Mouse (Mus musculus): ENCODE measurements around the gene Dok4. TPM values are rescaled to one million over a fixed set of nuclear protein-coding genes. Genes with fewer than 3 reads are reported as not detected.

The Dok4 gene
- polyA plus RNA-seq, 1 experiment from 2014 or later = 49.4 TPM

DNA sequence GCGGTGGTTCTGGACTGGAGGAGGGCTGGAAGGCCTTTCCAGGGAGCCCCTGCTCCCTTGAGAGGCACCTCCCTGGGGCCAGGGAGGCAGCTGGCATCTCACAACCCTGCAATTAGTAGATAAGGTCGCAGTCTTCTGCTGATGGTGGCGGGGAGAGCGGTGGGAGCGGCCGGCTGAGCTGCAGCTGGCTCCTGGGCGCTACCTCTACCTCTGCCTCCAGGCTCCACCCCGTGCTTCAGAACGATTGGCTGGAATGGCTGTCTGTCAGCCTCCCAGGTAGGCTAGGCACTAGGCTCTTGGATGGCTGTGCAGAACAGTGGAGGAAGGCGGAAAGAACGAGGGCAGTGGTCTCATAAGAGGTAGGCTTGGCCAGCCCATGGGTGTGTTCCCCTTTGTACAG lies 23.1 kb upstream of the Dok4 start:
- peaks cover 23% of the 10 kb centered on the region for H3K4me1 ChIP-seq (replicated peaks; ENCODE audit: control insufficient read depth, insufficient read depth, low read length)
- H3K4me3 ChIP-seq (ENCODE audit: low read length) = peak overlapping the region; percentile 30
- 10% methylated on average over 11 of the region's 11 CpGs for WGBS
- peak overlapping the region; percentile 60 for H3K4me2 ChIP-seq (ENCODE audit: low read depth, low read length)
- no peaks in the 10 kb centered on the region for H3K27me3 ChIP-seq (ENCODE audit: control insufficient read depth, insufficient read depth, low read depth, low read length)
- H3K36me3 ChIP-seq (ENCODE audit: control insufficient read depth, insufficient read depth, low read length) = peaks cover 11% of the 10 kb centered on the region
- H3K9me3 ChIP-seq (ENCODE audit: control insufficient read depth, low read length) = no peaks in the 10 kb centered on the region
- no peak overlapping the region for H3K27ac ChIP-seq (ENCODE audit: low read length)
- peak; percentile 62 for ATAC-seq (ENCODE audit: low read depth)
- peak overlapping the region; percentile 51 for H3K9ac ChIP-seq (ENCODE audit: low read length)

DNA sequence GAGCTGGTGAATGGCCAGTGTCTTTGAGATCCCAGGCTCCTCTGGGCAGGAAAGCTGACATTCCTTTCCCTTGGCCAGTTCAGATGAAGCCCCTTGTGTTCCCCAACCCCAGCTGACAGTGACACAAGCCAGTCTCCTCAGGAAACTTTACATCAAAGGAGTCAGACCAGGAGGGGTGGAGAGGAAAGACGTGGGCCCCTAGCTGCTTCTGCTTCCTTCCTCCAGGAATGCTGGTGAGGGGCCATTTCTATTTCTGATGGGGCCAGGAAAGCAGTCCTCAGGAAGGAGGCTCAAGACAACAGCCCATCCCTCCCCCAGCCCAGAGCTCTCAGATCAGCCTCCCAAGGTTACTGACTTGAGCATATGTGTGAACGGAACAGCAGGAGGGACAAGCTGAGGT lies 16.8 kb upstream of the Dok4 start:
- Histone ChIP-seq H3K4me3 (ENCODE audit: low read length) (no peak overlapping the region), H3K27me3 (ENCODE audit: control insufficient read depth, insufficient read depth, low read depth, low read length) (no peaks in the 10 kb centered on the region), H3K4me1 (replicated peaks; ENCODE audit: control insufficient read depth, insufficient read depth, low read length) (no peaks in the 10 kb centered on the region), H3K9ac (ENCODE audit: low read length) (no peak overlapping the region), H3K4me2 (ENCODE audit: low read depth, low read length) (no peak overlapping the region), H3K36me3 (ENCODE audit: control insufficient read depth, insufficient read depth, low read length) (no peaks in the 10 kb centered on the region), H3K27ac (ENCODE audit: low read length) (0 out of 2 replicates have a peak overlapping the region, but pooled peaks have one; percentile 55), H3K9me3 (ENCODE audit: control insufficient read depth, low read length) (no peaks in the 10 kb centered on the region)
- ATAC-seq (ENCODE audit: low read depth) = peak; percentile 84
- WGBS = 13% methylated on average over 2 of the region's 2 CpGs

DNA sequence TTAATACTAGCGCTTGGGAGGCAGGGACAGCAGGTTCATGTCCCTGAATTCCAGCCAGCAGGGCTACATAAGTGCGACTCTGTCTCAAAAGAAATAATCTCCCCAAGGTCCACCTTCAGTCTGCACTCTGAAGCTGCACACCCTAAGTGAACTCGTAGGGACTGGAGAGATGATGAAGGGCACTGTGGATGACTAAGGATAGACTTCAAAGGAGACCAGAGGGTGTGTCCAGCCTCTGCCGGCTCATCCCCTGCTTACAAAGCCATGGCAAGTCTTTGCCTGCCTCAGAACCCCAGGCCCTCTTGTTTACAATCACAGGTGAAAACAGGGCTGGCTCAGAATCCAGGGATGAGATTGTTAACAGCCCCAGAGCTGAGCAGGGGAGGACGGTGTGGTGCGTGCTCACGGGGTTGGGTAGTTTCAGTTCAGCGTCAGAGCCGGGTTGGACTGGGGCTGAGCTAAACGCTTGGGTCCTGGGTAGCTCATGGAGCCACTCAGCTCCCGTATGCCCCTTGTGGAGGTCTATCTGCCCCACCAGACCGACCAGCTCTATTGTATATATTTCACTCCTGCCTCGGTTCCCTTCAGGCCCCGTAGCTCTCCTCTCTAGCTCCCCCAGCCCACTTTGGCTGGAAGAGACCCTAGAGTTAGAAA lies 12.4 kb upstream of the Dok4 start:
- H3K27ac ChIP-seq (ENCODE audit: low read length) = no peak overlapping the region
- no peaks in the 10 kb centered on the region for H3K9me3 ChIP-seq (ENCODE audit: control insufficient read depth, low read length)
- ATAC-seq (ENCODE audit: low read depth) = no peak; the same call in 1 of the 2 replicates
- no peak overlapping the region for H3K9ac ChIP-seq (ENCODE audit: low read length)
- H3K4me1 ChIP-seq (replicated peaks; ENCODE audit: control insufficient read depth, insufficient read depth, low read length) = no peaks in the 10 kb centered on the region
- whole genome bisulfite sequencing = 27% methylated on average over 14 of the region's 14 CpGs
- H3K4me3 ChIP-seq (ENCODE audit: low read length) = no peak overlapping the region
- H3K27me3 ChIP-seq (ENCODE audit: control insufficient read depth, insufficient read depth, low read depth, low read length) = no peaks in the 10 kb centered on the region
- H3K4me2 ChIP-seq (ENCODE audit: low read depth, low read length) = peak overlapping the region; percentile 33; the same call in 1 of the 2 replicates
- no peaks in the 10 kb centered on the region for H3K36me3 ChIP-seq (ENCODE audit: control insufficient read depth, insufficient read depth, low read length)

DNA sequence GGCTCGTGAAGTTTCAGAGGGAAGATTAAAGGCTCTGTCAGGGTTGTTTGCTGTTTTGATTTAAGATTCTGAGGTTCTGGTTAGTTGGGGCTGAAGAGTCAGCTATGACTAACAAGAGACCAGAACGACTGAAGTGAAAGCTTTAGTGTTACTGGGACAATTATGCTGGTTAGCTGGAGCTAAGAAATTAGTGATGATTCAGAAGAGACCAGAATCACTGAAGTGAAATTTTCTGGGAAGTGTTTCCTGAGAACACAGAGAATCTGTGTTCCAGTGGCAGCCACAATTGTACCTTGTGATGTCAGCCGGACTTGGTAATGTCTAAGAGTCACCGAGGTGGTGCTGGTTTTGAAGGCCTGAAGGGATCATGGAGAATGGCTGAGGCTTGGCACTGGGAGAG lies 4.6 kb upstream of the Dok4 start:
- Histone ChIP-seq H3K27ac (ENCODE audit: low read length) (no peak overlapping the region), H3K9me3 (ENCODE audit: control insufficient read depth, low read length) (no peaks in the 10 kb centered on the region), H3K9ac (ENCODE audit: low read length) (no peak overlapping the region), H3K36me3 (ENCODE audit: control insufficient read depth, insufficient read depth, low read length) (no peaks in the 10 kb centered on the region), H3K27me3 (ENCODE audit: control insufficient read depth, insufficient read depth, low read depth, low read length) (no peaks in the 10 kb centered on the region), H3K4me2 (ENCODE audit: low read depth, low read length) (no peak overlapping the region), H3K4me3 (ENCODE audit: low read length) (no peak overlapping the region), H3K4me1 (replicated peaks; ENCODE audit: control insufficient read depth, insufficient read depth, low read length) (peaks cover 7% of the 10 kb centered on the region)
- ATAC-seq (ENCODE audit: low read depth) = no peak
- WGBS = 58% methylated on average over 4 of the region's 4 CpGs

DNA sequence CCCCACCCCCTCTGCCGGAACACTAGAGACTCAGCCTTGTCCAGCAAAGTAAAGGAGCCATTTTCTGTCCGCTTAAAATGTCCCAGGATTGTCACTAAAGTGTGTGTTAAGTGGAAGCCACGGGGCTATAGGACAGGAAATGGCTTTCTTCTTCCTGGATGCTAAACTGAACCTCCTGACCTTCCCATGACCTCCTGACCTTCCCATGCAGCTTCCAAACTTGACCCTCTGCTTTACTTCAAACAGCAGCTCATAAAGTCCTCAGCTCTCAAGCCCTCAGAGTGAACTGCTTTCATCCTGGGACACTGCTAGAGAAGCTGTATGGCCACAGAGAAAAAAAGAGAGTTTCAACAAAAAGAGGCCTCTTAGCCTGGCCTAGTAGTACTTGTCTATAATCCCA lies 690 bp upstream of the Dok4 start:
- peak overlapping the region; percentile 72; the same call in 1 of the 2 replicates for H3K4me3 ChIP-seq (ENCODE audit: low read length)
- H3K9ac ChIP-seq (ENCODE audit: low read length) = 0 out of 2 replicates have a peak overlapping the region, but pooled peaks have one; percentile 7
- H3K9me3 ChIP-seq (ENCODE audit: control insufficient read depth, low read length) = no peaks in the 10 kb centered on the region
- no peaks in the 10 kb centered on the region for H3K36me3 ChIP-seq (ENCODE audit: control insufficient read depth, insufficient read depth, low read length)
- 24% methylated on average over 3 of the region's 3 CpGs for WGBS
- H3K4me2 ChIP-seq (ENCODE audit: low read depth, low read length) = peak overlapping the region; percentile 88
- H3K27me3 ChIP-seq (ENCODE audit: control insufficient read depth, insufficient read depth, low read depth, low read length) = no peaks in the 10 kb centered on the region
- peak; percentile 0; the same call in 1 of the 2 replicates for ATAC-seq (ENCODE audit: low read depth)
- peak overlapping the region; percentile 75 for H3K27ac ChIP-seq (ENCODE audit: low read length)
- H3K4me1 ChIP-seq (replicated peaks; ENCODE audit: control insufficient read depth, insufficient read depth, low read length) = peaks cover 25% of the 10 kb centered on the region

DNA sequence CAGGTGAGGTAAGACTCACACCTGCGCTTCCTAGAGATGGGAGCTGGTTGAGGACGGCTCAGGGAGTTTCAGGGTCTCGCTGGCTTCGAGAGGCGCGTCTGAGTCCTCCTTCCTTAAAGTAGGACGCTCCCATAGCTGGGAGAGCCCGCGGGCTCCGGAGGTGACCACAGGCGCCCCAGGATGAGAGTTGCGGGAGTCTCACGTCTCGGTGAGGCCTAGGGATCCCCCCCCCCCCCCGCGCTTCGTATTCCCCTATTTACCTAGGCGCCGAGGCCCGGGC lies 319 bp downstream of the Dok4 start:
- H3K27ac ChIP-seq (ENCODE audit: low read length) = peak overlapping the region; percentile 77
- H3K36me3 ChIP-seq (ENCODE audit: control insufficient read depth, insufficient read depth, low read length) = no peaks in the 10 kb centered on the region
- no peaks in the 10 kb centered on the region for H3K9me3 ChIP-seq (ENCODE audit: control insufficient read depth, low read length)
- no peak for ATAC-seq (ENCODE audit: low read depth)
- no peaks in the 10 kb centered on the region for H3K27me3 ChIP-seq (ENCODE audit: control insufficient read depth, insufficient read depth, low read depth, low read length)
- peaks cover 35% of the 10 kb centered on the region for H3K4me1 ChIP-seq (replicated peaks; ENCODE audit: control insufficient read depth, insufficient read depth, low read length)
- H3K9ac ChIP-seq (ENCODE audit: low read length) = peak overlapping the region; percentile 78
- whole genome bisulfite sequencing = under 1% methylated on average over 13 of the region's 20 CpGs
- peak overlapping the region; percentile 88 for H3K4me2 ChIP-seq (ENCODE audit: low read depth, low read length)
- H3K4me3 ChIP-seq (ENCODE audit: low read length) = peak overlapping the region; percentile 72

DNA sequence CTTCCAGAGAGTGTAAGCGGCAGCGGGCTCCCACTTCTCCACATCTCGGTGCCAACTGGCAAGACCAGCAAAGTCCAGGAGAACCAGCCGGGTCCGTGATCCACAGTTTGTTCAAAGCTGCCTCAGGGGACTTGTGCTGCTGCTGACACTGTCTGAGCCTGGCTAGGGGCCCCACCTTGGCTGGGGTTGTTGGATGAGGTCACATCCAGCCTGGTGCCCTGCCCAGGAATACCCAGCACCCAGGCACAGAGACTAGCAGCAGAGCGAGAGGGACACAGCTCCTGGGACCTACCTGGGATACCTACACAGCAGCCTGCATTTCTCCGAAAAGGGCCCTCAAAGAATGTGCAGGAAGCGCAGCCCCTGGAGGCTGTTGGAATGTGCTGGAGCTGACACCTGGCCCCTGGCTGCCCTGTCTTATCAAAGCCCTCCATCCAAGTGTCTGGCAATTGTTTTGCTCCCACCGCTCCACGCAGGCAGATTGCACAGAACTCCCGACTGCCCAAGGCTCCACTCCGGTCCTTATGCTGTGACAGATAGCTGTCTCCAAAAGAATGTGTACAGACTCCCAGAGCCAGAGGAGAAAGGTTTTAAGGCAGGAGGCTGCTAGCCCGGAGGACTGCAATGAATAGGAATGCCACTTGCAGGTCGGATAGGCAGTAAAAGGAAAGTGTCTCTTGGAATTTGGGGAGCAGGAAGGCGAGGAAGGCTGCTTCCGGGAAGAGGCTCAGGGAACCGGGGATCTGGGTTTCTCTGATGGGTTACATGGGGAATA lies 847 bp downstream of the Dok4 start:
- H3K36me3 ChIP-seq (ENCODE audit: control insufficient read depth, insufficient read depth, low read length) = no peaks in the 10 kb centered on the region
- peak overlapping the region; percentile 78 for H3K9ac ChIP-seq (ENCODE audit: low read length)
- H3K27me3 ChIP-seq (ENCODE audit: control insufficient read depth, insufficient read depth, low read depth, low read length) = no peaks in the 10 kb centered on the region
- peaks cover 40% of the 10 kb centered on the region for H3K4me1 ChIP-seq (replicated peaks; ENCODE audit: control insufficient read depth, insufficient read depth, low read length)
- H3K4me3 ChIP-seq (ENCODE audit: low read length) = peak overlapping the region; percentile 72
- peak overlapping the region; percentile 77 for H3K27ac ChIP-seq (ENCODE audit: low read length)
- 11% methylated on average over 17 of the region's 17 CpGs for WGBS
- no peak for ATAC-seq (ENCODE audit: low read depth)
- peak overlapping the region; percentile 88 for H3K4me2 ChIP-seq (ENCODE audit: low read depth, low read length)
- no peaks in the 10 kb centered on the region for H3K9me3 ChIP-seq (ENCODE audit: control insufficient read depth, low read length)

DNA sequence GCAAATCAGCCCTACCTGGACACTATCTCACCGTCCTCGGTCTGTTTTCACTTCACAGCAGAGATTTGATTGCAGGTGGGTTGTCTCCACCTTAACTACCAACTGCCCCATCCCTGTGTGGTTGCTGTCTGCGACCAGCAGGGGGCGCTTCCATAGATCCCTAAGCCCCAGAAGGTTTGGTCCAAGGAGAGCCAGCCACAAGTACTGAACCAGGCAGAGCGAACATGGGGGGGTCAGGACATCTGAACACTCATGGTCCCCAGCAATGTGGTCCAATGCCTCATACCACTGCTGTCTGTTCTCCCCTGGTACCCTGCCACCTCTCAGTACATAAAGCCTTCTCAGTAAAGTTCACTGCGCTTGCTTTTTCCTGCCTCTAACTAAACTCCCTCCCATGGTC lies 1.8 kb downstream of the Dok4 start:
- H3K9ac ChIP-seq (ENCODE audit: low read length) = peak overlapping the region; percentile 78
- peaks cover 49% of the 10 kb centered on the region for H3K4me1 ChIP-seq (replicated peaks; ENCODE audit: control insufficient read depth, insufficient read depth, low read length)
- peak overlapping the region; percentile 72 for H3K4me3 ChIP-seq (ENCODE audit: low read length)
- no peaks in the 10 kb centered on the region for H3K36me3 ChIP-seq (ENCODE audit: control insufficient read depth, insufficient read depth, low read length)
- ATAC-seq (ENCODE audit: low read depth) = no peak
- no peaks in the 10 kb centered on the region for H3K9me3 ChIP-seq (ENCODE audit: control insufficient read depth, low read length)
- 11% methylated on average over 6 of the region's 6 CpGs for WGBS
- H3K27ac ChIP-seq (ENCODE audit: low read length) = no peak overlapping the region
- no peaks in the 10 kb centered on the region for H3K27me3 ChIP-seq (ENCODE audit: control insufficient read depth, insufficient read depth, low read depth, low read length)
- H3K4me2 ChIP-seq (ENCODE audit: low read depth, low read length) = peak overlapping the region; percentile 88

DNA sequence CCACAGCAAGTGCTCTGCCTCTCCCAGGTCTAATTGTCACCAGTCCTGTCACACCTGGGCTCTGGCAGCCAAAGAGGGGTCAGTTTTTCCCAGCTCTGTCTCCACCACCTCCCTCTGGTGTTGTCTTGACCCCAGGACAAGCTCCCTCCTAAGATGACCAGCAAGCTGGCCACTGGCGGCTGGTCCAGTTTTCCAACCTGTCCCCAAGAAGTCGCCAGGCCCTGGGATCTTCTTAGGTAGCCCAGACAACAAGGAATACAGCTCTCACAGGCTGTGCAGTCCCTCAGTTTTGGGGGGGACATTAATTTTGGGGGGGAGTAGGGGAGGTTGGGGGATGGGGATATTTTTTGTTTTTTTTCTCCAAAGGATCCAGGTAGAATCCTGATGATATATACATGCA lies 3.6 kb downstream of the Dok4 start:
- Histone ChIP-seq H3K4me1 (replicated peaks; ENCODE audit: control insufficient read depth, insufficient read depth, low read length) (peaks cover 59% of the 10 kb centered on the region), H3K9me3 (ENCODE audit: control insufficient read depth, low read length) (no peaks in the 10 kb centered on the region), H3K27me3 (ENCODE audit: control insufficient read depth, insufficient read depth, low read depth, low read length) (no peaks in the 10 kb centered on the region), H3K4me3 (ENCODE audit: low read length) (no peak overlapping the region), H3K36me3 (ENCODE audit: control insufficient read depth, insufficient read depth, low read length) (no peaks in the 10 kb centered on the region), H3K9ac (ENCODE audit: low read length) (no peak overlapping the region), H3K4me2 (ENCODE audit: low read depth, low read length) (peak overlapping the region; percentile 92), H3K27ac (ENCODE audit: low read length) (no peak overlapping the region)
- 86% methylated on average over 2 of the region's 2 CpGs for WGBS
- no peak for ATAC-seq (ENCODE audit: low read depth)

All from lung, embryonic 16.5 days (tissue).